Mouse (Mus musculus) activated CD4-positive, CD25-positive, alpha-beta regulatory T cell, adult 4 months (primary cell): ENCODE measurements around the gene Mthfr. TPM values are rescaled to one million over a fixed set of nuclear protein-coding genes. Genes with fewer than 3 reads are reported as not detected.
A peak's percentile ranks its signal among the peaks of the same experiment; 100 is the strongest.

Experiments used
- ATAC-seq: one replicate; pipeline ENCODE4 v1.8.0; 2017
- polyA plus RNA-seq, 2 experiments: library from polyadenylated mRNA; unstranded; fragments of 100-300 nt; shearing (Covaris generic); gene quantifications; one replicate each; pipeline ENCODE4 v1.2.1; 2017

The Mthfr gene
- polyA plus RNA-seq, 2 experiments from 2014 or later: 6.0 to 12.9 TPM

- no peak for ATAC-seq
Observed at GRCm38 (mm10) chr4:148091181-148091580, 52.3 kb downstream of the Mthfr start.

GRCm38 (mm10) chr4:148092551-148093271 is 53.8 kb downstream of the Mthfr start:
- ATAC-seq: no peak

GRCm38 (mm10) chr4:148094161-148094560 is 55.3 kb downstream of the Mthfr start:
- no peak for ATAC-seq

- ATAC-seq: no peak
Observed at GRCm38 (mm10) chr4:148095081-148095480, 56.2 kb downstream of the Mthfr start.

GRCm38 (mm10) chr4:148097936-148098335 is 59.1 kb downstream of the Mthfr start:
- ATAC-seq: no peak

- no peak for ATAC-seq
Observed at GRCm38 (mm10) chr4:148098666-148099065, 59.8 kb downstream of the Mthfr start.

- ATAC-seq: peak; percentile 43
Observed at GRCm38 (mm10) chr4:148101801-148102527, 63.1 kb downstream of the Mthfr start.

- no peak for ATAC-seq
Observed at GRCm38 (mm10) chr4:148104146-148104545, 65.3 kb downstream of the Mthfr start.

GRCm38 (mm10) chr4:148107621-148108291 is 68.9 kb downstream of the Mthfr start:
- ATAC-seq: no peak

- no peak for ATAC-seq
Observed at GRCm38 (mm10) chr4:148108565-148109100, 69.8 kb downstream of the Mthfr start.

Other genes with a start within 250 kb of the Mthfr start
- 10 to 100 TPM; 21.1 to 29.0 TPM for gene Zfp984, start 229.3 kb upstream of the Mthfr start, polyA plus RNA-seq
- gene Zfp933, start 190.7 kb upstream of the Mthfr start, polyA plus RNA-seq: 1 to 10 TPM; 5.1 to 9.0 TPM
- gene Miip, start 170.3 kb upstream of the Mthfr start, polyA plus RNA-seq: 10 to 100 TPM; 52.3 to 77.0 TPM
- gene Fv1, start 170.1 kb upstream of the Mthfr start, polyA plus RNA-seq: 1 to 10 TPM; 3.0 to 7.5 TPM
- gene Mfn2, start 134.4 kb upstream of the Mthfr start, polyA plus RNA-seq: 10 to 100 TPM; 17.2 to 23.9 TPM
- gene Plod1, start 102.3 kb upstream of the Mthfr start, polyA plus RNA-seq: 1 to 10 TPM; 2.8 to 4.0 TPM
- gene 2510039O18Rik, start 98.2 kb upstream of the Mthfr start, polyA plus RNA-seq: 10 to 100 TPM in 1 of 2 experiments, 1 to 10 TPM in 1; 8.9 to 11.4 TPM
- not detected for gene Nppb, start 53.3 kb upstream of the Mthfr start, polyA plus RNA-seq
- gene Nppa, start 38.4 kb upstream of the Mthfr start, polyA plus RNA-seq: not detected
- gene Clcn6, start 256 bp upstream of the Mthfr start, polyA plus RNA-seq: 1 to 10 TPM; 2.4 to 3.3 TPM
- 10 to 100 TPM; 16.7 to 17.4 TPM for gene Agtrap, start 49.0 kb downstream of the Mthfr start, polyA plus RNA-seq
- 10 to 100 TPM; 39.2 to 48.2 TPM for gene Mad2l2, start 91.3 kb downstream of the Mthfr start, polyA plus RNA-seq
- under 1 TPM in 1 of 2 experiments, not detected in 1; 0.11 TPM for gene Draxin, start 91.6 kb downstream of the Mthfr start, polyA plus RNA-seq
- gene Fbxo6, start 113.1 kb downstream of the Mthfr start, polyA plus RNA-seq: 10 to 100 TPM; 48.2 to 57.2 TPM
- gene Fbxo44, start 121.4 kb downstream of the Mthfr start, polyA plus RNA-seq: 1 to 10 TPM in 1 of 2 experiments, under 1 TPM in 1; 0.29 to 6.2 TPM
- gene Fbxo2, start 121.5 kb downstream of the Mthfr start, polyA plus RNA-seq: not detected
- gene Disp3, start 248.9 kb downstream of the Mthfr start, polyA plus RNA-seq: not detected